Mouse (Mus musculus) heart, embryonic 10.5 days (tissue): ENCODE data around the gene Kxd1. TPM values are rescaled to one million over a fixed set of nuclear protein-coding genes. Genes with fewer than 3 reads are reported as not detected.

ENCODE experiments used
- DNase-seq: peaks from one replicate; pipeline ENCODE4 v3.0.0-alpha.2; 2017; ENCODE audit warnings: low spot score
- H3K27ac ChIP-seq: fragments of 300-500 bp; sonication (generic); 2 replicates; pipeline ENCODE4 v1.5.1; 2016; ENCODE audit warnings: mild to moderate bottlenecking
- H3K27me3 ChIP-seq: fragments of 300-500 bp; sonication (generic); 2 replicates; pipeline ENCODE4 v1.6.1; 2016; ENCODE audit warnings: mild to moderate bottlenecking; ENCODE audit not compliant: poor library complexity, insufficient read depth, severe bottlenecking
- H3K36me3 ChIP-seq: fragments of 300-500 bp; sonication (generic); 2 replicates; pipeline ENCODE4 v1.6.1; 2016; ENCODE audit warnings: mild to moderate bottlenecking, moderate library complexity
- H3K4me1 ChIP-seq: fragments of 300-500 bp; sonication (generic); 2 replicates; pipeline ENCODE4 v1.6.1; 2016; ENCODE audit warnings: mild to moderate bottlenecking
- H3K4me3 ChIP-seq: fragments of 300-500 bp; sonication (generic); 2 replicates; pipeline ENCODE4 v1.5.1; 2016; ENCODE audit warnings: mild to moderate bottlenecking, moderate library complexity
- H3K9me3 ChIP-seq: fragments of 300-500 bp; sonication (generic); 2 replicates; pipeline ENCODE4 v1.6.1; 2016; ENCODE audit warnings: mild to moderate bottlenecking, moderate library complexity
- WGBS: fragments of 180-500 bp; shearing (Covaris S2); methylation state at CpG from one replicate; pipeline ENCODE4 v1.1.7; 2016; 5-methylcytosine and 5-hydroxymethylcytosine counted together
- polyA plus RNA-seq: library from polyadenylated mRNA; unstranded; fragments of >200 nt; fragmentation: Nextera tagmentation; extraction: Ambion mirVana; gene quantifications from 2 replicates; pipeline ENCODE4 v1.2.1, GENCODE M21; 2016

The Kxd1 gene
- polyA plus RNA-seq, 1 experiment from 2014 or later: 67.0 TPM

GRCm38 (mm10) chr8:70560096-70560495, 32.3 kb upstream of the Kxd1 start:
- DNase-seq: no peak
- Histone ChIP-seq H3K27me3 (no peaks in the 10 kb centered on the region), H3K4me1 (peaks cover 74% of the 10 kb centered on the region), H3K27ac (peak overlapping the region; percentile 77), H3K9me3 (no peaks in the 10 kb centered on the region), H3K36me3 (no peaks in the 10 kb centered on the region), H3K4me3 (no peak overlapping the region)
- WGBS: 68% methylated on average over 2 of the region's 2 CpGs

- Histone ChIP-seq H3K4me3 (no peak overlapping the region), H3K36me3 (no peaks in the 10 kb centered on the region), H3K27ac (no peak overlapping the region), H3K4me1 (peaks cover 67% of the 10 kb centered on the region), H3K27me3 (no peaks in the 10 kb centered on the region), H3K9me3 (no peaks in the 10 kb centered on the region)
- no peak for DNase-seq
- WGBS: 78% methylated on average over 3 of the region's 3 CpGs
Measured at GRCm38 (mm10) chr8:70558983-70559382, 31.2 kb upstream of the Kxd1 start.

- H3K9me3 ChIP-seq: no peaks in the 10 kb centered on the region
- no peaks in the 10 kb centered on the region for H3K27me3 ChIP-seq
- peaks cover 70% of the 10 kb centered on the region for H3K4me1 ChIP-seq
- 67% methylated on average over 4 of the region's 4 CpGs for WGBS
- DNase-seq: no peak
- H3K27ac ChIP-seq: peak overlapping the region; percentile 69
- H3K4me3 ChIP-seq: no peak overlapping the region
- H3K36me3 ChIP-seq: no peaks in the 10 kb centered on the region
Measured at GRCm38 (mm10) chr8:70558334-70558733, 30.6 kb upstream of the Kxd1 start.

DNA sequence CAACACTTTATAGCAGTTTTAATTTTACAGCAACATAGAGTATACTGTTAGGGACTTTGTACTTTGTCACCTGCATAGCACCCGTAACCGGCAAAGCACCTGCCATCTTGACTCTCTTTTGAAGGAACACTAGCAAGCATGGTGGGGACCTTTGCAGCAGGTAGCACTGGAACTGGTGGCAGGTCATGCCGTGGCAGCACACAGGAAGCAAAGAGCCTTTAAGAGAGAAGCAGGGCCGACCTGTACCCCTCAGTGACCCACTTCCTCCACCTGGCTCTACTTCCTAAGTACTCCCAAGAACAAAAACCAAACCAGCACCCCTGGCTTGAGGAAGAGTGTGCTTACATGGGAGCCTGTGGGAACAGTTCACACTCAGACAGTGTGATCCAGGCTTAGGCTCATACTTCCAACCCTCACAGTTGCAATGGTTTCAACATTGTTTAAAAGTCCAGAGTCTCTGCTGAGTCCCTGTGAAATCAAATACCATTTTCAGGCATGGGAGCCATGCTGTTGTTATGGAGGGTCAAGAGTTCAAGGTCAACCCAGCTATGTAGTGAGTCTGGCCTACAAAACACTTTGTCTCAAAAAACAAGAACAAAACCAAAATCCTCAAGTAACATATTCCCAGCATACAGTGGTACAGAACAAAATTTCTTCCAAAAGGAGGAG, 27.5 kb upstream of the Kxd1 start:
- Histone ChIP-seq H3K9me3 (no peaks in the 10 kb centered on the region), H3K4me3 (no peak overlapping the region), H3K36me3 (no peaks in the 10 kb centered on the region), H3K27ac (no peak overlapping the region), H3K4me1 (peaks cover 66% of the 10 kb centered on the region), H3K27me3 (no peaks in the 10 kb centered on the region)
- WGBS: 91% methylated on average over 4 of the region's 4 CpGs
- DNase-seq: no peak

DNA sequence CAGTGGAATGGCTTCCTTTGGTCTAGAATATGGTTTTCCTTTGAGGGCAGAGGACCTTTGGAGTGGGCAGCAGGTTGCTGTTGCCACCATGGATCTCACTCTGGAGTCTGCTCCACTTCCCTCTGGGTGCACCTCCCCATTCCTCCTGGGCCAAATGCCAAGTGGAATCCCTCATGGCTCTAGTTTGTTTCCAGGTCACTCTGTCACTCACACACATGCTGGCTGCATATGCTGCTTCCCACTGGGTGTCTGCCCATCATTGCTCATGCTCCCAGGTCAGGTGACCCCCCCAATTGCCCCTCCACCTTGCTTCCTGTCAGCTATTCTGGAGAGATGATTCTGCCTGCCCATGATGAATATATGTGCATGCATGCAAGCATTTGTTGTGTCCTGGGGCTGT, 26.0 kb upstream of the Kxd1 start:
- Histone ChIP-seq H3K4me1 (peaks cover 57% of the 10 kb centered on the region), H3K4me3 (no peak overlapping the region), H3K36me3 (no peaks in the 10 kb centered on the region), H3K27ac (0 out of 2 replicates have a peak overlapping the region, but pooled peaks have one; percentile 30), H3K27me3 (no peaks in the 10 kb centered on the region), H3K9me3 (no peaks in the 10 kb centered on the region)
- no peak for DNase-seq

DNA sequence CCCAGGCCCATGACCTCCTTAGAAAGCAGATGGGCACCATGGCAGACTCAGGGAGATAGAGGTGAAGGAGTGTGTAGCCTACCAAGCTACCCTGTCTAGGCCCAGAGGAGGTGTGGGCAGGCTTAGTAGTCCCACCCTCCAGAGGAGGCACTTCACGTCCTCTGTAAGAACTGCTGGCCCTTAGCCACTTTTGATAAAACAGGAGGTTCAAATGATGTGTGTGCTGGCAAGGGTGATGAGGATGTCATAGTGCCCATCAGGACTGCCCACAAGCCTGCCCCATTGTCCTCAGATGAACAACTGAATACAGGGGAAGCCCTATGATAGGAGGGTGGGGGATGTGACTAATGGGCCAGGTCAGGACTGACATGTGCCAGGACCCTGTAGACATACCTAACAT, 25.1 kb upstream of the Kxd1 start:
- Histone ChIP-seq H3K4me1 (peaks cover 57% of the 10 kb centered on the region), H3K36me3 (no peaks in the 10 kb centered on the region), H3K4me3 (no peak overlapping the region), H3K27me3 (no peaks in the 10 kb centered on the region), H3K9me3 (no peaks in the 10 kb centered on the region), H3K27ac (no peak overlapping the region)
- no peak for DNase-seq
- WGBS: 36% methylated on average over 1 of the region's 1 CpGs

DNA sequence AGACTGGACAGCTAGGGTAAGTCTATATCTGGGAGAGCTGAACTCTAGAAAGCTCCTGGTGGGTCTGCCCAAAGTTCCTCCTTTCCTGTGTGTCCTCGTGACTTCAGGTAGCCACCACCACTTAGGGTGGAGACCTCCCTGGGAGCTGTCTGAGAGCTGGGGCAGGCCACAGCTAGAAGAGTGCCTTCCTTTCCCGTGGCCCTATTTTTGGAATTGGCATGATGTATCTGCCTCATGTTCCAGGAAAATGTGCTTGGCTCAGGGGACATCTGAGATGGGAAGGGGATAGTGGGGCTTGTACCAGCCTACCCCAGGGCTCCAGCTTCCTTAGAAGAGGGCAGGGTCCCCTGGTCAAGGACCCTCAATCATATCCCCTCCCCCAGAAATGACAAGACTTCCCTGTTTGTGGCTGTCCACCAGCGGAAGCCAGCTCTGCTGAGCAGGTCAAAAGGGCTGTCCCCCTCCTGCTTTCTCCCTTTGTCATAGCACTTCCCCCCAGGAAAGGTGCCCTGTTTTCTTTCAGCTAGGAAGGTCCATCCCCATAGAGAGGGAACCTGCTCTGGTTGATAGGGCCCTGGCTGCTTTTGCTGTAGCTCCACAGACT, 23.9 kb upstream of the Kxd1 start:
- H3K36me3 ChIP-seq: no peaks in the 10 kb centered on the region
- no peaks in the 10 kb centered on the region for H3K27me3 ChIP-seq
- H3K4me1 ChIP-seq: peaks cover 55% of the 10 kb centered on the region
- H3K9me3 ChIP-seq: no peaks in the 10 kb centered on the region
- no peak overlapping the region for H3K4me3 ChIP-seq
- WGBS: 32% methylated on average over 3 of the region's 3 CpGs
- peak overlapping the region; percentile 17; the same call in 1 of the 2 replicates for H3K27ac ChIP-seq
- DNase-seq: no peak

GRCm38 (mm10) chr8:70549412-70550184, 21.8 kb upstream of the Kxd1 start:
- no peaks in the 10 kb centered on the region for H3K9me3 ChIP-seq
- no peaks in the 10 kb centered on the region for H3K36me3 ChIP-seq
- WGBS: 88% methylated on average over 10 of the region's 10 CpGs
- H3K27ac ChIP-seq: no peak overlapping the region
- DNase-seq: no peak
- no peak overlapping the region for H3K4me3 ChIP-seq
- H3K27me3 ChIP-seq: no peaks in the 10 kb centered on the region
- H3K4me1 ChIP-seq: peaks cover 54% of the 10 kb centered on the region

- no peaks in the 10 kb centered on the region for H3K9me3 ChIP-seq
- no peaks in the 10 kb centered on the region for H3K27me3 ChIP-seq
- H3K27ac ChIP-seq: no peak overlapping the region
- peaks cover 59% of the 10 kb centered on the region for H3K4me1 ChIP-seq
- DNase-seq: no peak
- WGBS: 87% methylated on average over 6 of the region's 6 CpGs
- H3K4me3 ChIP-seq: no peak overlapping the region
- H3K36me3 ChIP-seq: no peaks in the 10 kb centered on the region
Measured at GRCm38 (mm10) chr8:70547762-70548161, 20.0 kb upstream of the Kxd1 start.

DNA sequence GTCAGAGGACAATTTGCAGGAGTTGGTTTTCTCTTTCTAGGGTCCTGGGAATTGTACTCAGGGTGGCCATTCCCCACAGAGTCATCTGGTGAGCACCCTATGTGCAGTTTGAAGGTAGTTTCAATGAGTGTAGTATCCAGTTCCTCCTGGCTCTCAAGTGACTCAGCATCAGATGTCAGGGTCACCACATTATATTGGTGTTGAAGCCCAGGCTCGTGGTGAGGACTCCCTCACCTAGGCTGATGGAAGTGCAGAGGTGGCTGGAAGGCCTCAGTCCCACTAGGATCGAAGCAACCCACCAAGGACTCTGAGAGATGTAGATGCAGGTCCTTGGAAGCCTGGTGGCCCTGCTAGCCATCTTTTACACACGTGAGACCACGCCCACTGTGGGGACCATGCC, 18.7 kb upstream of the Kxd1 start:
- Histone ChIP-seq H3K36me3 (no peaks in the 10 kb centered on the region), H3K27me3 (no peaks in the 10 kb centered on the region), H3K4me1 (peaks cover 49% of the 10 kb centered on the region), H3K4me3 (no peak overlapping the region), H3K9me3 (no peaks in the 10 kb centered on the region), H3K27ac (no peak overlapping the region)
- DNase-seq: no peak
- 79% methylated on average over 4 of the region's 4 CpGs for WGBS

DNA sequence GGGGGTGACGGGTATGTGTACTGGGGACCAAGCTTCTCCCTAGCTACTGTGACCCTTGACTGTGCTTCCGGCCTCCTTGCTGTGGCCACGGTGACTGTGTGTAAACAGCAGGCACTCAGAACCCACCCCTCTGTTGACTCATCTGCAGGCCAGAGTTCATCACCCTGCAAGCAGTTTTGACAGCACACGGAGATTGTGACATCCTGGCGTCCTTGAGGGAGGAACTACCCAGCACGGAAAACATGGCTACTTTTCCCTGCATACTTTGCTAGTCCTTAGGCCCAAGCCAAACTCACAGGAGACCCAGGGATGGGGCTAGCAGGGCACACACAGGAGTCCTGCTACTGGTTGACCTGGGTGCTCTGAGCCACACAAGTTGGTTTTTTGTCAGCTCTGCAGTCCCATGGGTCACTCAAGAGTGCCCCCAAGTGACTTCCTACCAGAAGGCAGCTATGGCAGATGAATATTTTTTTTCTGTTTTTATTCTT, 16.5 kb upstream of the Kxd1 start:
- no peak overlapping the region; the same call in 1 of the 2 replicates for H3K4me3 ChIP-seq
- no peaks in the 10 kb centered on the region for H3K27me3 ChIP-seq
- peaks cover 58% of the 10 kb centered on the region for H3K4me1 ChIP-seq
- 0 out of 2 replicates have a peak overlapping the region, but pooled peaks have one; percentile 23 for H3K27ac ChIP-seq
- DNase-seq: no peak
- no peaks in the 10 kb centered on the region for H3K36me3 ChIP-seq
- H3K9me3 ChIP-seq: no peaks in the 10 kb centered on the region
- WGBS: 53% methylated on average over 6 of the region's 6 CpGs

DNA sequence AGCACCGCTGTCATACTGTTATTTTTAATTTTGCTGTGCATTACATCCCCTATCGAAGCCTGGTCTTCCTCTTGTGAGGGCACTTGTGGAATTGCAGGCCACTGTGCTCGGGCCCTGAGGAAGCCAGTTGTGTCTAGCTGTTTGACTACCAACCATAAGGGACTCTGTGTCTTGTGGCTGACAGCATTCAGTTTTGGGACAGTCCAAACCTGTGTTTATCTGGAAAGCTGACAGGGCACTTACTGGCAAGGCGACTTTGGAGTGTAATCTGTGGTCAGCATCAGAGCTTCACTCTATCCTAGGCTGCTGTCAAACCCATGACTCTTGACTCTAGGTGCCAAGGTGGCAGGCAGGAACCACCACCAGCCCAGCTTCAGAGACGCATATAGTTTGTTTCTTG, 13.3 kb upstream of the Kxd1 start:
- 78% methylated on average over 5 of the region's 5 CpGs for WGBS
- Histone ChIP-seq H3K4me3 (peak overlapping the region; percentile 90), H3K27me3 (no peaks in the 10 kb centered on the region), H3K27ac (no peak overlapping the region), H3K36me3 (peaks cover 15% of the 10 kb centered on the region), H3K9me3 (no peaks in the 10 kb centered on the region), H3K4me1 (peaks cover 50% of the 10 kb centered on the region)
- no peak for DNase-seq

- peak overlapping the region; percentile 93; the same call in 1 of the 2 replicates for H3K27ac ChIP-seq
- H3K9me3 ChIP-seq: no peaks in the 10 kb centered on the region
- H3K4me1 ChIP-seq: peaks cover 50% of the 10 kb centered on the region
- no peak for DNase-seq
- 44% methylated on average over 7 of the region's 7 CpGs for WGBS
- H3K4me3 ChIP-seq: peak overlapping the region; percentile 90
- H3K36me3 ChIP-seq: peaks cover 20% of the 10 kb centered on the region
- H3K27me3 ChIP-seq: no peaks in the 10 kb centered on the region
Measured at GRCm38 (mm10) chr8:70540507-70541071, 12.8 kb upstream of the Kxd1 start.
